Mouse (Mus musculus): ENCODE results near the gene Rtn4.

DNA sequence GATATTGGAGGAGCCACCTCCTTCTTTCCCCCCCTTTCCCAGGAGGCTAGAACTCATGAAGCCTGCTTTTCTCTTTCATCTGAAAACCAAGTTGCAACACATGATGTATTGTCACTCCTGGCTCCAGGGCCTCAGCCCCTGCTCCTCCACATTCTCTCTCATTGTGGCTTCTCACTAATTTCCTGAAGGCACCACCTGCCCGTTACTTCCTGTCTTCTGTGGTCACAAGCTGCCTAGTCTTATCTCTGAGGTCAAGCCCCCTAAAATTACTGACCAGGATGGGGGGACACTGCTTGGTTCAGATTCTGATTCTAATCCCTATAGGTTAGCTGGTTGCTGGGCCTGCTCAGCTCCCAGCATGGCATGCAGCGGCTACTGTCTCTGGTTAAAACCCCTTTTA lies 82.0 kb downstream of the Rtn4 start:
- TF ChIP-seq CTCF (IDR thresholded peaks at IDR 0.05; ENCODE audit: insufficient read depth, low read length) (no peak), POLR2A (IDR thresholded peaks at IDR 0.05; ENCODE audit: borderline replicate concordance, extremely low read depth, low read depth, low read length) (no peak)

Data from lung, adult 2 months (tissue).